Mouse (Mus musculus): Measurements from ENCODE around the gene Tex14.
"Not testable (repeated sequence)": the region's sequence is repeated elsewhere in the genome, so short reads cannot be mapped to it uniquely, and the experiment has no call there.

Tex14 gene

GRCm38 (mm10) chr11:87448081-87448475, 43.2 kb downstream of the Tex14 start:
- in situ Hi-C loops (cut with MboI): loop anchor here (10.0 kb wide), 1 partner anchor 307 kb away; no protein-coding TSS in a partner anchor

DNA sequence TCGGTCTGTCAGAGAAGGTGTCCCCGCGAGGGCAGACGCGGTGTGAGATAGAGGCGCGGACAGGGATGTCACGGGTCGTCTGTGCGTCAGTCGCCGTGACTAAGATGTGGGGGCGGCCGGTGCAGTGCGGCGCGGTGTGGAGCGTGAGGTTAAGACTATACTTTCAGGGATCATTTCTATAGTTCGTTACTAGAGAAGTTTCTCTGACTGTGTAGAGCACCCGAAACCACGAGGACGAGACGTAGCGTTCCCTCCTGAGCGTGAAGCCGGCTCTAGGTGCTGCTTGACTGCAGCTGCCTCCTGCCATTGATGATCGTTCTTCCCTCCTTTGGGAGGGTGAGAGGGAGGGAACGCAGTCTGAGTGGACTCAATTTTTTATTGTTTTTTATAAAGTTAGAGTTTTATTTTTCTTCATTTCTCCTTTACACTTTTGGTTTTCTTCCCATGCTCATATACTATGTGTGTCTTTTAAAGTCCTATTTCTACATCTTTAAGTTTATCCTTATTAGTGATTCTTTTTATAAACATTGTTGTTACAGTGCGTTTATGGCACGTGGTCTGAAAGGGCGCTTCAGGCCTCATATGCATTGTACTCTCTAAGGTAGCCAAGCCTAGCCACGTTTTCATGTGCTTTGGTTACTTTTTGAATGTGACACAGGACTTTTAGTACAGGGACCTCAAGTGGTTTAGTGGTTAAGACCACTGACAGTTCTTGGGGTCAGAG, 43.8 kb downstream of the Tex14 start:
- in situ Hi-C loops (cut with MboI): loop anchor here (10.0 kb wide), 1 partner anchor 306 kb away; no protein-coding TSS in a partner anchor

GRCm38 (mm10) chr11:87449200-87449547, 44.3 kb downstream of the Tex14 start:
- in situ Hi-C loops (cut with MboI): loop anchor here (10.0 kb wide), 1 partner anchor 306 kb away; no protein-coding TSS in a partner anchor

- in situ Hi-C loops (cut with MboI): loop anchor here (10.0 kb wide), 1 partner anchor 305 kb away; no protein-coding TSS in a partner anchor
Measured at GRCm38 (mm10) chr11:87449847-87450246, 45.0 kb downstream of the Tex14 start.

GRCm38 (mm10) chr11:87452779-87453178, 47.9 kb downstream of the Tex14 start:
- in situ Hi-C loops (cut with MboI): not testable (repeated sequence)

GRCm38 (mm10) chr11:87453216-87454034, 48.6 kb downstream of the Tex14 start:
- in situ Hi-C loops (cut with MboI): no loop called here

DNA sequence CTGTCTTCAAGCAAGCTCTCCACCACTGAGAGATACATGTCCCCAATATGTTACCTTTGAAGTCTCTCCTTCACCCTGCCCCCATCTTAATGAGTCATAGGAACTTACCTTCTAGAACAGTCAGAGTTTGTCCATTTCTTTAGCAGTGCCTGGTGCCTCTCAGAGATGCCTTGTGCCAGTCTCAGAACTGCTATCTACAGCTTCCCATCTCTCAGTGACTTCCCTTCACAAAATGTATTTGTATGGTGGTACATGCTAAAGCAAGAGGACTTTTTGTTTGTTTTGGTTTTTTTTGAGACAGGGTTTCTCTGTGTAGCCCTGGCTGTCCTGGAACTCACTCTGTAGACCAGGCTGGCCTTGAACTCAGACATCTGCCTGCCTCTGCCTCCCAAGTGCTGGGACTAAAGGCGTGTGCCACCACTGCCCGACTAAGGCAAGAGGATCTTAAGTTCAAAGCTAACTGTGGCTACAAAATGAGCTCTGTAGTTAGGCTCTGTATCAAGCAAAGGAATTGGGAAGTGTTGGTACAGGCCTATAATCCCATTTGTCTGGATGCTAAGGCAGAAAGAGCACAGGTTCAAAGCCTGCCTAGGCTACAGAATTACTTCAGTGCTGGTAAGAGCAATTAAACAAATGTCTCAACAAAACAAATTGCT, 49.3 kb downstream of the Tex14 start:
- in situ Hi-C loops (cut with MboI): no loop called here

DNA sequence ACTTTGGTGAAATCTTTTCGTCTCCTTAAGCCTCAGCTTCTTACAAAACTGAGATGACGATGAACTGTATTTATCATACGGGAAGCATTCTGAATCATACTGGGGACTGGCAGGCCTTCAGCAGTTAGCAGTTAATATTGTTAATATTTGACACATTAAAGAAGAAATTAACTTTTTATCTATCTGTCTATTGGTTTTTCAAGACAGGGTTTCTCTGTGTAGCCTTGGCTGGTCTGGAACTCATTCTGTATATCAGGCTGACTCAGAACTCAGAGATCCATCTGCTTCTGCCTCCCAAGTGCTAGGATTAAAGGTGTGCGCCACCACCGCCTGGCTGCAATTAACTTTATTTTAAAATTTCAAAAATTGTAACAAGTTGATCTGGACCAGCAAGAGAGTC, 50.7 kb downstream of the Tex14 start:
- in situ Hi-C loops (cut with MboI): no loop called here

DNA sequence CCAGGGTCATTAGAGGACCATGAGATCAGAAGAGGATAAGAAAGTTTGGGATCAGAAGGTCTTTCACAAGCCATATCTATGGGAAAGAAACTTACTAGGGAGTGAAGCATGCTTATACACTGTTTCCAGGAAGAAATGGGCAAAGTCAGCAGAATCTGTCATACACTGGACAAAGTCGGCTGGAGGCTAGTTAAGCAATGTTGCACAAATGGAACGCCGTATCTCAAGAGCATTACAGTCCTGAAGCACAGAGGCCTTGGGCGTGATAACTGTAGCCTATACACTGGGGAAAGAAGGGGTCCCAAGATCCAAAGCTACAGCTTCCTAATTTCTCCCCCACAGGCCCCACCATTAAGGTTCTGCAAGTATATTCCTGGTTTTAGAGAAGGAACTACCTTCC, 51.1 kb downstream of the Tex14 start:
- in situ Hi-C loops (cut with MboI): no loop called here

DNA sequence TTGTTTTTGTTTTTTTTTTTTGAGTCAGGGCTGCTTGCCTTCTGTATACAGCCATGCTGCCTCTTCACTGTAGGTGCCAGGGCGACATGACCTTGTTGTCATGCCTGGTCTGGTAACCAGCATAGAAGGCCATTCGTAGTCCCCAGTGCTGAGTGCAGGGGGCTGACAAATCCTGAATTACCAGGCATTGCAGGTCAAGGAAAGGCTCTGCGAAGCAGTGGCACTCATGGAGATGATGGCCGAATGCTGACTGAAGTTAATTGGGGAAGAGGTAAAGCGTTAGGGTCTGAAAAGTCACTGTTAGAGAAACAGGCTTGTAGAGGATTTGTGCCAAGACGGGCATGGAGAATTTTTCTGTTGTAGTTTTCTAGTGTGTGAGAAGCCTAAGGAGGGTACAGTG, 55.7 kb downstream of the Tex14 start:
- in situ Hi-C loops (cut with MboI): loop anchor here (5.0 kb wide), 1 partner anchor 33 kb away; no protein-coding TSS in a partner anchor

DNA sequence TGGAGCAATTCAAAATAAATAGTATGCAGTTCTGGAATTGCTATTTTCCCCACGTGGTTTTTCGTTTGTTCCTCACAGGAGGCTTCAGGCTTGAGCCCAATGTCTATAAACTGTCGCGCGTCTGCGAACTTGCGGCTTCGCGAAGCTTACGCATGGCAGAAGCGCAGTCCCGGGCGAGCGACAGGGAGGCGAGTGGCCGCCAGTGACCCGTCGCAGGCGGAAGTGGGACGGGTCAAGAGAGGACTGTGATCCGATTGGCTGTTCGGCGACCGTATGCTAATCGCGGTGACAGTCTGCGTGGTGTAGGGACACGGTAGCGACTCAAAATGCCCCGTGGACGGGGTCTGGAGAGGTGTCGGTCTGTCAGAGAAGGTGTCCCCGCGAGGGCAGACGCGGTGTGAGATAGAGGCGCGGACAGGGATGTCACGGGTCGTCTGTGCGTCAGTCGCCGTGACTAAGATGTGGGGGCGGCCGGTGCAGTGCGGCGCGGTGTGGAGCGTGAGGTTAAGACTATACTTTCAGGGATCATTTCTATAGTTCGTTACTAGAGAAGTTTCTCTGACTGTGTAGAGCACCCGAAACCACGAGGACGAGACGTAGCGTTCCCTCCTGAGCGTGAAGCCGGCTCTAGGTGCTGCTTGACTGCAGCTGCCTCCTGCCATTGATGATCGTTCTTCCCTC, 57.1 kb downstream of the Tex14 start:
- in situ Hi-C loops (cut with MboI): loop anchor here (5.0 kb wide), 1 partner anchor 35 kb away; no protein-coding TSS in a partner anchor

DNA sequence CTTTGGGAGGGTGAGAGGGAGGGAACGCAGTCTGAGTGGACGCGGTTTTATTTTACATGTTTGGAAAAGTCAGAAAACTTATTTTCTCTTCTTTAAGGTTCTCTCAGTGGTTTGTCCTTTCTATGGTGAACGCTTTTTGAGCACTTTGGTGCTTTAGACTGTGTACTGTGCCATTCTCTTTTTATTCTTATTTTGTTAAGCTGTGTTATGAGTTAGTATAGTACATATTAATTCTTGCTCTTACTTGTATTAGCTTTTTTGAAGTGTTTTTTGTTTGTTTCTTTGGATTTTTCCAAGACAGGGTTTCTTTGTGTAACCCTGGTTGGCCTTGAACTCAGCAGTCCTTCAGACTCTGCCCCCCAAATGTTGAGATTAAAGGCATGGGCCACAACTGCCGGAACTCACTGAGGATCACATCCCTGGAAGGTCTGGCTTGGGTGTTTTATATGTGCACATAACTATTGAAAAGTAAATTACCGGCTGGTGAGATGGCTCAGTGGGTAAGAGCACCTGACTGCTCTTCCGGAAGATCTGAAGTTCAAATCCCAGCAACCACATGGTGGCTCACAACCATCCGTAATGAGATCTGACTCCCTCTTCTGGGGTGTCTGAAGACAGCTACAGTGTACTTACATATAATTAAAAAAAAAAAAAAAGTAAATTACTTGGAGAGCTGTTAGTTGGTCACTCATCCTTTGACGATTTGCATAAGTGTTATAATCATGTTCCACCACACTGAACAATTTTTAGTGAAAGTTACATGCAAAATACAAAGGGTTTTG, 57.8 kb downstream of the Tex14 start:
- in situ Hi-C loops (cut with MboI): loop anchor here (5.0 kb wide), 1 partner anchor 35 kb away; no protein-coding TSS in a partner anchor

DNA sequence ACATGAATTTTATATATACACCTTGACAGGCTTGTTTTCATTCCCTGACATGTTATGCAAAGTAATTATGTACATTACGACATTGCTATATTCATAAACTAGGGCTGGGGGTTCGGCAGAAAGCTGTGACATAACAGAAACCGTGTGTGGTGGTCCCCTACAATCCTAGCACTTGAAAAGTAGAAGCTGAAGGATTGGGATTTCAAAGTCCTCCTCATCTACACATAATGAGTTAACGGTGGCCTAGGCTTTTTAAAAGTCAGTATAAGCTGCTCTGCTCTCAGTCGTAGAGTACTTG, 58.3 kb downstream of the Tex14 start:
- in situ Hi-C loops (cut with MboI): loop anchor here (5.0 kb wide), 1 partner anchor 36 kb away; no protein-coding TSS in a partner anchor

GRCm38 (mm10) chr11:87463792-87464430, 59.0 kb downstream of the Tex14 start:
- in situ Hi-C loops (cut with MboI): loop anchor here (5.0 kb wide), 1 partner anchor 37 kb away; no protein-coding TSS in a partner anchor

GRCm38 (mm10) chr11:87465990-87466593, 61.2 kb downstream of the Tex14 start:
- in situ Hi-C loops (cut with MboI): no loop called here

- in situ Hi-C loops (cut with MboI): no loop called here
Measured at GRCm38 (mm10) chr11:87467491-87468277, 62.8 kb downstream of the Tex14 start.

- in situ Hi-C loops (cut with MboI): no loop called here
Measured at GRCm38 (mm10) chr11:87468278-87468655, 63.4 kb downstream of the Tex14 start.

DNA sequence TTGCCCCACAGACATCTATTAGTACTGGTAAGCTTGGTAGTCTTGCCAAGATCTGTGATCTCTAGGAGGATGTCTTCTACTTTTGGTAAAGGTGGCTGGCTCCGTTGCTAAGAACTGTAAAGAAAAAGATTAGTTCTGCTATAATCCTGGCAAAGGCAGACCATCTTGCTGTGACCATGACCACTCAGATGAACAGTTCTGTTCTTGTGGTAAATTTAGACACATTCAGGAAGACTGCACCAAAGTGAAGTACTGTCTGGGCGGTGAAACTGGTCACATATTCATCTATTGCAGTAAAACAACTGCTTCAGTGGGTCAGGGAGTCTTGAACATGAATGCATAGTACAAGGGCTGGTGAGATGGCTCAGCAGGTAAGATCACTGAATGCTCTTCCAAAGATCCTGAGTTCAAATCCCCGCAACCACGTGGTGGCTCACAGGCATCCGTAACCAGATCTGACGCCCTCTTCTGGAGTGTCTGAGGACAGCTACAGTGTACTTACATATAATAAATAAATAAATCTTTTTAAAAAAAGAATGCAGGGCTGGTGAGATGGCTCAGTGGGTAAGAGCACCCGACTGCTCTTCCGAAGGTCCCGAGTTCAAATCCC, 63.9 kb downstream of the Tex14 start:
- in situ Hi-C loops (cut with MboI): no loop called here
